Mouse (Mus musculus) E14TG2a.4 (cell line): ENCODE results near the gene Tmc6.
A peak's percentile ranks its signal among the peaks of the same experiment; 100 is the strongest.

ENCODE experiments used
- H3K27me3 ChIP-seq: 2 replicates; pipeline ENCODE4 v1.6.1; 2014; ENCODE audit warnings: low read length, control low read depth; ENCODE audit not compliant: insufficient read depth
- H3K36me3 ChIP-seq: 2 replicates; pipeline ENCODE4 v1.6.1; 2014; ENCODE audit warnings: low read length, control low read depth; ENCODE audit not compliant: insufficient read depth
- H3K4me1 ChIP-seq: replicated peaks from 2 replicates; pipeline ENCODE4 v1.6.1; 2014; ENCODE audit warnings: low read depth, low read length, control low read depth
- H3K4me3 ChIP-seq: replicated peaks from 2 replicates; pipeline ENCODE4 v1.5.1; 2014; ENCODE audit warnings: mild to moderate bottlenecking, low read length
- H3K9me3 ChIP-seq: 2 replicates; pipeline ENCODE4 v1.6.1; 2014; ENCODE audit warnings: low read length, control low read depth
- CTCF ChIP-seq: conservative IDR thresholded peaks from 2 replicates; pipeline ENCODE4 v1.5.1; 2014; ENCODE audit warnings: low read length
- NANOG ChIP-seq: IDR thresholded peaks from 2 replicates; pipeline ENCODE4 v1.6.1; 2014; ENCODE audit warnings: borderline replicate concordance, low read length, mixed read lengths
- POU5F1 ChIP-seq: IDR thresholded peaks from 2 replicates; pipeline ENCODE4 v1.6.1; 2014; ENCODE audit warnings: low read length, borderline replicate concordance

The Tmc6 gene

DNA sequence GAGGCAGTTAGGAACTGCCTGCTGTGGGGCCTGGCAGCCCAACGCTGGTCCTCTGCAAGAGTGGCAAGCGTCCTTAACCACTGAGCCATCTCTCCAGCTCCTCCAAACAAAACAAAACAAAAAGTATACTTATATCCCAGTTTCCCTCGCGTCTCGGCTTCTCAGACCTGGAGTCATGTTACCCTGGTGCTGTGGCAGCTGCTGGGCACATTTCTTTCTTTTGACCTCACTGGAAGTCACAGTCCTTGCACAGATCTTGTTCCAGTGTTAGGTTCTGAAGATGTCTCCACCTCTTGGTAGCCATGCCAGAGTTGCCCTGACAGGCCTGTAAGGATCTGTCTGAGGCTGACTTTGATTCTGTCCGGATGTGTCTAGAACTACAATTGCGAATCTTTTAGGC lies 19.7 kb upstream of the Tmc6 start:
- TF ChIP-seq NANOG, result no peak
- no peak for TF ChIP-seq CTCF
- TF ChIP-seq POU5F1, result no peak
- peaks cover 29% of the 10 kb centered on the region for H3K4me1 ChIP-seq
- H3K9me3 ChIP-seq, result no peaks in the 10 kb centered on the region
- no peak overlapping the region for H3K4me3 ChIP-seq
- no peaks in the 10 kb centered on the region for H3K36me3 ChIP-seq
- H3K27me3 ChIP-seq, result peaks cover 13% of the 10 kb centered on the region

DNA sequence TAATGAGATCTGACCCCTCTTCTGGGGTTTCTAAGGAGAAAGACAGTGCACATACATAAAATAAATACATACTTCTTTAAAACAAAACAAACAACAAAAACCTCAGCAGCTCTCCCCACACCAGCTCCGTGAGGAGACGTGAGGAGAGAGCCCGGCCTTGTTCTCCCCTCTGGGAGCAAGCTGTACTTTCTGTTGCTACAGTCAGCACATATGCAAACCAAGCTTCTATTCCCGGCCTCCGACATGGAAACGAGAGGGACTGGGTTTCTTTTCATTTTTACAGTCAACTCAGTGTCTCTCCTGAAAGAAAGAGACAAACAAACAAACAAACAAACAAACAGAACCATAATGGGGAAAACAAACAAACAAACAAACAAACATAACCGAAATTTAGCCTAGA lies 18.0 kb upstream of the Tmc6 start:
- Histone ChIP-seq H3K27me3 (peaks cover 19% of the 10 kb centered on the region), H3K36me3 (no peaks in the 10 kb centered on the region), H3K9me3 (no peaks in the 10 kb centered on the region), H3K4me1 (peaks cover 26% of the 10 kb centered on the region), H3K4me3 (no peak overlapping the region)
- TF ChIP-seq CTCF (no peak), NANOG (no peak), POU5F1 (no peak)

DNA sequence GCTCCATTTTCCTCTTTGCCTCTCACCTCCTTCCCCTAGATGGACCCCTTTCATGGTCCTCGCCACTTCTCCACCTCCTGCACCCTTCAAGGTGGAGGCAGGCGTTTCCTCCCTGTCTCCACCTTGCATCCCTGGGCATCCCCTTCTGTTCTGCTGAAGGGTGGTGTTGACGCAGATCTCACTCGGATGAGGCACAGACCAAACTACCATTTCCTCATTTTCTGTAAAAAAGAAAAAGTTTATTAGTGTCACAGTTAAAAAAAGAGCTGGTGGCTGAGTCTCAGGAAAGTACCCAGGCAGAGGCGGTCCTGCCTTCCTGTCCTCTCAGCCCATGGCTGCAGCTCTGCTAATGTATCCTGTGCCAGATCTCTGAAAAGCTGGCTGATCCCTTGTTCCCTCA lies 17.2 kb upstream of the Tmc6 start:
- no peaks in the 10 kb centered on the region for H3K9me3 ChIP-seq
- H3K4me1 ChIP-seq, result peaks cover 34% of the 10 kb centered on the region
- peaks cover 19% of the 10 kb centered on the region for H3K27me3 ChIP-seq
- TF ChIP-seq POU5F1 (no peak), NANOG (no peak), CTCF (no peak)
- H3K36me3 ChIP-seq, result no peaks in the 10 kb centered on the region
- no peak overlapping the region for H3K4me3 ChIP-seq

DNA sequence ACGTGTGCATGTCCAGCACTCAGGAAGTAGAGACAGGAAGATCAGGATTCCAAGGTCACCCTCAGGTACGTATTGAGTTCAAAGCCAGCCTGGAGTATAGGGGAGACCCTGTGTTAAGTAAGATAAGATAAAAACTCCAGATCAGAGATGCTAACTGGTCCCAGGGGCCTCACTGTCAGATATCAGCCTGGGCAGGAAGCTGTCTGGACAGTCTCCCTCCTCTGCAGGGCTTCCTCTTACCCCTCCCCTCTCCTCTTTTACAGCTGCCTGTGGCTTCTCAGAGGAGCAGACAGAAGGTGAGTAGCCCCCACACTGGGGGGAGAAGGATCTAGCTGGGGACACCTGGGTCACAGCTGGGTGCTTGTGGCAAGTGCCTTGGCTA lies 16.2 kb upstream of the Tmc6 start:
- TF ChIP-seq POU5F1, result no peak
- TF ChIP-seq CTCF, result no peak
- no peak for TF ChIP-seq NANOG
- H3K4me1 ChIP-seq, result peaks cover 40% of the 10 kb centered on the region
- peaks cover 16% of the 10 kb centered on the region for H3K27me3 ChIP-seq
- no peak overlapping the region for H3K4me3 ChIP-seq
- no peaks in the 10 kb centered on the region for H3K9me3 ChIP-seq
- H3K36me3 ChIP-seq, result no peaks in the 10 kb centered on the region

DNA sequence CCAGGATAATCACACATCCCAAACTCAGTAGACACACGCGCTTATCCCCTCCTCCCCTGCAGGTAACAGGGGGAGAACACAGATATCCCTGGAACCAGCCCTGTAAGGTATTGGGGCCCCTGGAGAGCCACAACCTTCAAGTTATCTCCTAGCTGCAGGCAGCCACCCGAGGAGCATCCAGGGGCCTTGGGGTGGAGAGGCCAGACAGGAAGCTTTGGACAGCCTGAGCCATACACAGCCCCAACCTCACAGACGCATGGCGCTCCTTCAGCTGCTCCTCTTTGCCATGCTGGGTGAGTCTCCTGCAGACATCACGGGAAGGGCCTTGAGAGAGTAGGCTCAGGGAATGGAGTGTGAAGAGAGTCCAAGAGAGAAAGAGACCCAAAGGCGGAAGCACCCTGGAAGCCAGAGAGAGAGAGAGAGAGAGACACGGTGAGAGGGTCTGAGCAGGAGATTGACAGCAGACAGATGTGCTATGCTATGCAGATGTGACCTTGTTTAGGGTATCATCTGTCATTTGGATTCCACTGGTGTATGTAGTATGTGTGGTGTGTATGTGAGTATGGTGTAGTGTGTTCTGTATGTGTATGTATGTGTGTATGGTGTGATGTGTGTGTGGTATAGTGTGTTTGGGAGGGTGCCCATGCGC lies 15.6 kb upstream of the Tmc6 start, which contains the start of gene 6030468B19Rik:
Gene 6030468B19Rik (plus strand): TSS at position 150 of the 649 bp plus-strand sequence.
- Histone ChIP-seq H3K9me3 (no peaks in the 10 kb centered on the region), H3K4me1 (peaks cover 43% of the 10 kb centered on the region), H3K4me3 (no peak within 1 kb of the TSS), H3K27me3 (peaks cover 16% of the 10 kb centered on the region; the same call in 1 of the 2 replicates), H3K36me3 (no peaks in the 10 kb centered on the region)
- TF ChIP-seq NANOG, result no peak
- TF ChIP-seq CTCF, result no peak
- no peak for TF ChIP-seq POU5F1

DNA sequence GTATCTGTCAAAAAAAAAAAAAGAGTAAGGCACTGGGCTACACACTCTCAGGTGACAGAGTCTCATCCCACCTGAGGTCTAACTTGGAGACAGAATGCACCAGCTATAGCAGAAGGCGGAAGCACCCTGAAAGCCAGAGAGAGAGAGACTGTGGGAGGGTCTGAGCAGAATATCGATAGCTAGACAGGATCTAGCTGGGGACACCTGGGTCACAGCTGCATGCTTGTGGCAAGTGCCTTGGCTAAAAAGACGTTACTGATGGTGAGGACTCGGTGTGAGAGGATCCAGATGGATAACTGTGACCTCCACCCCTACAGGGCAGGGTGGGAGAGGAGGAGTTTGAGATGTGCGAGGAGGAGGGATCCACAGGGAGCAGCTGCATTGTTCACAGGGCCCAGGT lies 15.0 kb upstream of the Tmc6 start:
- Histone ChIP-seq H3K27me3 (peaks cover 16% of the 10 kb centered on the region; the same call in 1 of the 2 replicates), H3K9me3 (no peaks in the 10 kb centered on the region), H3K4me3 (no peak overlapping the region), H3K36me3 (no peaks in the 10 kb centered on the region), H3K4me1 (peaks cover 50% of the 10 kb centered on the region)
- TF ChIP-seq NANOG (no peak), POU5F1 (no peak), CTCF (no peak)

DNA sequence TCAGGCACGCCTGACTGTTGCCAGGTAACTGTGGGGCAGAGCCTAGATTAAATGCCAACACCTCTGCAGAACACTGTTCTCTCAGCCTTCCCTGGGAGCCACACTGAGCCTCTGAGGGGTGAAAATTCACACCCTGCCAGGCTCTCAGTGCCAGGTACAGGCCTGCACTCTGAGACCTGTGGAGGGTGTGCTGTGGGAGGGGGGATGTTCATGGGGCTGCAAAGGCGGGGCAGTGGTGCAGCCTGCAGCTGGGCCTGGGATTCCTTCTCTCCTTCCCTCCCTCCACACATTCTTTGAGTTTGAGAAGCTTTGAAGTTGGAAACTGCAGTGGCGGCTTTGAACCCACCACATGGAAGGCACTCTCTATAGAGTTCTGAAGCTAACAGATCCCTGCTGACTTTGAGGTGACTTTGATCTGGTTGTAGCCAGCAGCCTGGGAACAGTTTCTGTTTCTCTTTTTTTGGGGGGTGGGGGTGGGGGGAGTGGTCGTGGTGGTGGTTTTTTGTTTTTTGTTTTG lies 12.1 kb upstream of the Tmc6 start:
- no peak for TF ChIP-seq CTCF
- no peak for TF ChIP-seq NANOG
- TF ChIP-seq POU5F1, result no peak
- no peaks in the 10 kb centered on the region for H3K36me3 ChIP-seq
- no peaks in the 10 kb centered on the region for H3K9me3 ChIP-seq
- H3K4me1 ChIP-seq, result peaks cover 71% of the 10 kb centered on the region
- H3K4me3 ChIP-seq, result no peak overlapping the region
- peaks cover 13% of the 10 kb centered on the region; the same call in 1 of the 2 replicates for H3K27me3 ChIP-seq

DNA sequence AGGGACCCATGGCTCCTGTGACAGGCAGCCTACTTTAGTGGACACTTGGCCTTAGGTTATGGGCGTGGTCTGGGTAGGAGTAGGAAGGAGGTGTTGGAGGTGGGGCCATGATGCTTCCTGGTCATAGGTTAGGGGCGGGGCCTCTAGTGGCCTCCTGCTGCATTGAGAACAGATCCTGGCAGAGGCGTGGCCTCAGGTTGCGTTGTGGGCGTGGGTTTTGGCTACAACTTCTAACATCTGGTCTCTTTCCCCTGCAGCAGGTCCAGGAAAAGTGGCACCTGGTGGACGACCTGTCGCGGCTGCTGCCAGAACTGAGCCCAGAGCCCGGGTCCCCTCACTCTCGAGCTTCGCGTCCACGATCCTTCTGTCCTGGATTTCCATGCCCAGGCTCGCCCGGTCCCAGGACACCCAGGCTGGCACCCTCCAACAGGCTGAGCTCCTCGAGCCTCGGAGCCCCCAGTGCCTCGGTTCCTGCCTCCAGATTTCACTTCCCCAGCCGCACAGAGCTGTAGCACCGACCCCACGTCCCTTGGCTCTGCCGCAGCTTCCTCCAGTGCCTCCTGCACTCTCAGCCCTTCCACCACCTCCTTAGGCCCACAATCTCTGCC lies 10.4 kb upstream of the Tmc6 start:
- H3K4me1 ChIP-seq, result peaks cover 55% of the 10 kb centered on the region
- H3K27me3 ChIP-seq, result 0 out of 2 replicates have a peak, but pooled peaks cover 7% of the 10 kb centered on the region
- TF ChIP-seq POU5F1 (no peak), NANOG (no peak), CTCF (no peak)
- H3K36me3 ChIP-seq, result 0 out of 2 replicates have a peak, but pooled peaks cover 3% of the 10 kb centered on the region
- H3K9me3 ChIP-seq, result no peaks in the 10 kb centered on the region
- peak overlapping the region; percentile 64 for H3K4me3 ChIP-seq

DNA sequence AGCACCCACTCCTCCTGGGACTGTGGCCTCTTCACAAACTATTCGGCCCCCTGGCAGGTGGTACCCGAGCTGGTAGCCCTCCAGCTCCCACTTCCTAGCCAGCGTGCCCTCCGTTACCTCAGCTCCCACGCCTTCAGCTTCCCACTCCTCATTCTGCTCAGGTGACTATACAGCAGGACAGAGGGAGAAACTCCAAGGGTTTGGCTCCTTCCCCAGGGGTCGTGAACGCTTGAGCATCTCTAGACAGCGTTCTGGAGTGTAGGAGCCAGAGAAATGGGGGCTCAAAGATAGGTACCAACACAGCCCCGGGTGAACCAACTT lies 9.4 kb upstream of the Tmc6 start:
- H3K4me1 ChIP-seq, result peaks cover 53% of the 10 kb centered on the region
- H3K36me3 ChIP-seq, result peaks cover 5% of the 10 kb centered on the region; the same call in 1 of the 2 replicates
- H3K9me3 ChIP-seq, result no peaks in the 10 kb centered on the region
- peak overlapping the region; percentile 53 for H3K4me3 ChIP-seq
- H3K27me3 ChIP-seq, result 0 out of 2 replicates have a peak, but pooled peaks cover 6% of the 10 kb centered on the region
- TF ChIP-seq CTCF, result no peak
- TF ChIP-seq NANOG, result no peak
- TF ChIP-seq POU5F1, result no peak
